13 mouse cellular contexts compared by ENCODE assay signal in the genomic region with DNA sequence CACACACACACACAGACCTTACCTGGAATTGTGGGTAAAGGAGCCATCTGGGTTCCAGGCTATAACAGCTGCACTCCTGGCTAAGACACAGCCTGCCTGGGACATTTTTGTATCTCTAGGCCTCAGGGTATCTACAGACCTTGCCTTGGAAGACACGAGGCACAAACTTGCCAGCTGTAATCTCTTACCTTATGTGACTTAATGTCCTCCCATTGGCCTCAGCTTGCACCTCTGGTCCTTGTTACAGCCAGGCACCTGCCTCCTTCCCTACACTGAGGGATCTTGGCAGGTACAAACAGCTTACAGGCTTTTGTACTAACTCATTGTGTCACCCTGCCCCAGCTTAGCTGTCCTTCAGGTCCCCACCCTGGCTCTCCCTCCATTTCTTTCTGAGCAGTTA. TPM values are rescaled to one million over a fixed set of nuclear protein-coding genes. Genes with fewer than 3 reads are reported as not detected.
DNase-seq lines count a peak whose midpoint lies in the region; ATAC-seq lines count a peak whose summit lies in the region.
"Had no signal": no experiment of that assay in that cellular context is flagged by ENCODE, and none has a peak within 500 bp of the region (broad histone marks: within the 10 kb centered on the region; RNA-seq: fewer than 3 reads in every experiment).

No protein-coding gene starts in this region.

- H3K27ac ChIP-seq in forebrain, embryonic 13.5 days, result peak overlapping the region; percentile 77
- H3K27ac ChIP-seq in forebrain, embryonic 11.5 days (ENCODE audit: low read depth, low read length), result no peak overlapping the region; the same call in 1 of the 2 replicates
- H3K27ac ChIP-seq in midbrain, embryonic 11.5 days (ENCODE audit: low read depth, low read length), result peak overlapping the region; percentile 52
- H3K27ac ChIP-seq in midbrain, embryonic 16.5 days (ENCODE audit: low read length), result no peak overlapping the region
- H3K27ac ChIP-seq in hindbrain, embryonic 12.5 days, result peak overlapping the region; percentile 78
- H3K27ac ChIP-seq in midbrain, embryonic 14.5 days (replicated peaks; ENCODE audit: low read depth, low read length), result peak overlapping the region; percentile 61; the same call in 1 of the 2 replicates

- H3K4me2 ChIP-seq in forebrain, embryonic 13.5 days, result no peak overlapping the region
- no peak overlapping the region for H3K4me2 ChIP-seq in forebrain, embryonic 11.5 days (ENCODE audit: low read depth, low read length, severe bottlenecking)
- H3K4me2 ChIP-seq in midbrain, embryonic 11.5 days, result no peak overlapping the region
- no peak overlapping the region for H3K4me2 ChIP-seq in midbrain, embryonic 16.5 days (ENCODE audit: low read length)
- no peak overlapping the region for H3K4me2 ChIP-seq in hindbrain, embryonic 12.5 days (replicated peaks)
- H3K4me2 ChIP-seq in midbrain, embryonic 14.5 days (ENCODE audit: low read length), result no peak overlapping the region
- H3K4me2 ChIP-seq: heart, embryonic 13.5 days; liver, embryonic 15.5 days had no signal

- no peak overlapping the region for H3K4me3 ChIP-seq in forebrain, embryonic 13.5 days
- no peak overlapping the region for H3K4me3 ChIP-seq in forebrain, embryonic 11.5 days (ENCODE audit: low read depth, low read length)
- H3K4me3 ChIP-seq in midbrain, embryonic 11.5 days (ENCODE audit: low read depth, low read length), result no peak overlapping the region
- H3K4me3 ChIP-seq in midbrain, embryonic 16.5 days (ENCODE audit: low read depth, low read length), result no peak overlapping the region
- no peak overlapping the region for H3K4me3 ChIP-seq in hindbrain, embryonic 12.5 days
- no peak overlapping the region for H3K4me3 ChIP-seq in midbrain, embryonic 14.5 days (replicated peaks; ENCODE audit: low read depth, low read length)
- H3K4me3 ChIP-seq: heart, embryonic 13.5 days; liver, embryonic 15.5 days had no signal

- WGBS in forebrain, embryonic 13.5 days, result 21% methylated on average over 1 of the region's 1 CpGs
- WGBS in forebrain, embryonic 11.5 days, result 16% methylated on average over 1 of the region's 1 CpGs
- WGBS in midbrain, embryonic 11.5 days, result 39% methylated on average over 1 of the region's 1 CpGs
- WGBS in midbrain, embryonic 16.5 days, result 17% methylated on average over 1 of the region's 1 CpGs
- WGBS in hindbrain, embryonic 12.5 days, result 17% methylated on average over 1 of the region's 1 CpGs
- 13% methylated on average over 1 of the region's 1 CpGs for WGBS in midbrain, embryonic 14.5 days

- H3K27me3 ChIP-seq in forebrain, embryonic 13.5 days, result no peaks in the 10 kb centered on the region
- H3K27me3 ChIP-seq in forebrain, embryonic 11.5 days (ENCODE audit: control insufficient read depth, insufficient read depth, low read length), result no peaks in the 10 kb centered on the region
- H3K27me3 ChIP-seq in midbrain, embryonic 11.5 days (ENCODE audit: control insufficient read depth, insufficient read depth, low read length), result no peaks in the 10 kb centered on the region
- H3K27me3 ChIP-seq in midbrain, embryonic 16.5 days (ENCODE audit: control insufficient read depth, insufficient read depth, low read depth, low read length), result no peaks in the 10 kb centered on the region
- no peaks in the 10 kb centered on the region for H3K27me3 ChIP-seq in hindbrain, embryonic 12.5 days
- H3K27me3 ChIP-seq in midbrain, embryonic 14.5 days (ENCODE audit: control insufficient read depth, insufficient read depth, low read length), result no peaks in the 10 kb centered on the region
- H3K27me3 ChIP-seq: liver, embryonic 15.5 days had no signal

- no peak for ATAC-seq in forebrain, embryonic 13.5 days
- ATAC-seq in forebrain, embryonic 11.5 days (replicated peaks; ENCODE audit: low FRiP score), result no peak
- ATAC-seq in midbrain, embryonic 11.5 days (ENCODE audit: low FRiP score), result no peak
- ATAC-seq in midbrain, embryonic 16.5 days, result no peak
- ATAC-seq in hindbrain, embryonic 12.5 days (ENCODE audit: low FRiP score), result no peak
- no peak for ATAC-seq in midbrain, embryonic 14.5 days (ENCODE audit: low FRiP score, low TSS enrichment)
- no peak for ATAC-seq in granulocyte monocyte progenitor cell, adult 5-6 weeks (replicated peaks; ENCODE audit: poor library complexity, severe bottlenecking)
- ATAC-seq: inflammation-experienced regulatory T-cells, adult 6 months had no signal

- 0 out of 2 replicates have a peak overlapping the region, but pooled peaks have one; percentile 51 for H3K9ac ChIP-seq in forebrain, embryonic 13.5 days
- no peak overlapping the region; the same call in 1 of the 2 replicates for H3K9ac ChIP-seq in forebrain, embryonic 11.5 days (ENCODE audit: low read length)
- 0 out of 2 replicates have a peak overlapping the region, but pooled peaks have one; percentile 38 for H3K9ac ChIP-seq in midbrain, embryonic 11.5 days (ENCODE audit: low read length)
- H3K9ac ChIP-seq in midbrain, embryonic 16.5 days (ENCODE audit: low read depth, low read length), result no peak overlapping the region; the same call in 1 of the 2 replicates
- H3K9ac ChIP-seq in hindbrain, embryonic 12.5 days, result no peak overlapping the region
- no peak overlapping the region for H3K9ac ChIP-seq in midbrain, embryonic 14.5 days (replicated peaks; ENCODE audit: low read length)
- H3K9ac ChIP-seq: heart, embryonic 13.5 days; liver, embryonic 15.5 days had no signal

- no peaks in the 10 kb centered on the region for H3K9me3 ChIP-seq in forebrain, embryonic 13.5 days (replicated peaks)
- no peaks in the 10 kb centered on the region for H3K9me3 ChIP-seq in forebrain, embryonic 11.5 days (ENCODE audit: control insufficient read depth, low read length)
- no peaks in the 10 kb centered on the region for H3K9me3 ChIP-seq in midbrain, embryonic 11.5 days (ENCODE audit: control insufficient read depth, low read length)
- no peaks in the 10 kb centered on the region for H3K9me3 ChIP-seq in midbrain, embryonic 16.5 days (replicated peaks; ENCODE audit: control insufficient read depth, low read length, poor library complexity, severe bottlenecking)
- no peaks in the 10 kb centered on the region for H3K9me3 ChIP-seq in hindbrain, embryonic 12.5 days (replicated peaks)
- no peaks in the 10 kb centered on the region for H3K9me3 ChIP-seq in midbrain, embryonic 14.5 days (ENCODE audit: control insufficient read depth, low read length)
- H3K9me3 ChIP-seq: heart, embryonic 13.5 days; liver, embryonic 15.5 days had no signal

- peaks cover 49% of the 10 kb centered on the region for H3K4me1 ChIP-seq in forebrain, embryonic 13.5 days
- peaks cover 22% of the 10 kb centered on the region for H3K4me1 ChIP-seq in forebrain, embryonic 11.5 days (replicated peaks; ENCODE audit: control insufficient read depth, insufficient read depth, low read length)
- H3K4me1 ChIP-seq in midbrain, embryonic 11.5 days (ENCODE audit: control insufficient read depth, insufficient read depth, low read length), result peaks cover 45% of the 10 kb centered on the region
- peaks cover 26% of the 10 kb centered on the region for H3K4me1 ChIP-seq in midbrain, embryonic 16.5 days (ENCODE audit: control insufficient read depth, insufficient read depth, low read length)
- peaks cover 49% of the 10 kb centered on the region for H3K4me1 ChIP-seq in hindbrain, embryonic 12.5 days
- peaks cover 39% of the 10 kb centered on the region for H3K4me1 ChIP-seq in midbrain, embryonic 14.5 days (ENCODE audit: control insufficient read depth, insufficient read depth, low read length)

- DNase-seq in forebrain, embryonic 11.5 days (ENCODE audit: low spot score), result no peak
- peak; percentile 83 for DNase-seq in midbrain, embryonic 11.5 days (ENCODE audit: low spot score, missing footprints)
- peak; percentile 15 for DNase-seq in midbrain, embryonic 14.5 days
- DNase-seq in urinary bladder, adult 2 months (ENCODE audit: low spot score), result no peak

- no peaks in the 10 kb centered on the region; the same call in 1 of the 2 replicates for H3K36me3 ChIP-seq in forebrain, embryonic 13.5 days (ENCODE audit: poor library complexity, severe bottlenecking)
- no peaks in the 10 kb centered on the region; the same call in 1 of the 2 replicates for H3K36me3 ChIP-seq in forebrain, embryonic 11.5 days (ENCODE audit: control insufficient read depth, insufficient read depth, low read length)
- H3K36me3 ChIP-seq in midbrain, embryonic 11.5 days (ENCODE audit: control insufficient read depth, insufficient read depth, low read length), result no peaks in the 10 kb centered on the region; the same call in 1 of the 2 replicates
- no peaks in the 10 kb centered on the region for H3K36me3 ChIP-seq in midbrain, embryonic 16.5 days (ENCODE audit: control insufficient read depth, insufficient read depth, low read length)
- no peaks in the 10 kb centered on the region for H3K36me3 ChIP-seq in hindbrain, embryonic 12.5 days
- H3K36me3 ChIP-seq in midbrain, embryonic 14.5 days (ENCODE audit: control insufficient read depth, insufficient read depth, low read length), result no peaks in the 10 kb centered on the region
- H3K36me3 ChIP-seq: heart, embryonic 13.5 days; liver, embryonic 15.5 days had no signal

RNA-seq across cellular contexts. Expression of a gene that starts 9.0 kb away (rescaled TPM):
- polyA plus RNA-seq in forebrain, embryonic 13.5 days (2015; fragmentation: Nextera tagmentation; extraction: Ambion mirVana), result 24.7 and 26.7 TPM in 2 replicates
- polyA plus RNA-seq in forebrain, embryonic 11.5 days (2014; fragmentation: Nextera tagmentation; extraction: Ambion mirVana), result 16.7 and 17.9 TPM in 2 replicates
- polyA plus RNA-seq in midbrain, embryonic 11.5 days (2014; fragmentation: Nextera tagmentation; extraction: Ambion mirVana), result 20.4 and 22.4 TPM in 2 replicates
- 46.2 and 47.0 TPM in 2 replicates for polyA plus RNA-seq in midbrain, embryonic 16.5 days (2015; fragmentation: Nextera tagmentation; extraction: Ambion mirVana)
- 23.4 and 30.0 TPM in 2 replicates for polyA plus RNA-seq in hindbrain, embryonic 12.5 days (2016; fragmentation: Nextera tagmentation; extraction: Ambion mirVana)
- polyA plus RNA-seq in midbrain, embryonic 14.5 days (2014; fragmentation: Nextera tagmentation; extraction: Ambion mirVana), result 38.4 and 40.9 TPM in 2 replicates
- 0.96 and 1.1 TPM in 2 replicates for polyA plus RNA-seq in urinary bladder, adult 2 months (2012; rRNA removed)
- total RNA-seq in granulocyte monocyte progenitor cell, adult 5-6 weeks (2014; fragmentation: Nextera tagmentation), result not detected in 2 replicates
- not detected in 2 replicates for total RNA-seq in granulocyte monocyte progenitor cell, adult 5-6 weeks (2017)
- polyA plus RNA-seq: inflammation-experienced regulatory T-cells, adult 6 months had no signal

RNA-seq across cellular contexts. Expression of a gene that starts 45.5 kb away (rescaled TPM):
- not detected in 2 replicates for polyA plus RNA-seq in forebrain, embryonic 13.5 days (2015; fragmentation: Nextera tagmentation; extraction: Ambion mirVana)
- polyA plus RNA-seq in forebrain, embryonic 11.5 days (2014; fragmentation: Nextera tagmentation; extraction: Ambion mirVana), result not detected in 2 replicates
- polyA plus RNA-seq in midbrain, embryonic 11.5 days (2014; fragmentation: Nextera tagmentation; extraction: Ambion mirVana), result not detected in 2 replicates
- polyA plus RNA-seq in midbrain, embryonic 16.5 days (2015; fragmentation: Nextera tagmentation; extraction: Ambion mirVana), result not detected in 2 replicates
- polyA plus RNA-seq in hindbrain, embryonic 12.5 days (2016; fragmentation: Nextera tagmentation; extraction: Ambion mirVana), result not detected in 2 replicates
- not detected in 2 replicates for polyA plus RNA-seq in midbrain, embryonic 14.5 days (2014; fragmentation: Nextera tagmentation; extraction: Ambion mirVana)
- not detected in 2 replicates for polyA plus RNA-seq in urinary bladder, adult 2 months (2012; rRNA removed)
- total RNA-seq in granulocyte monocyte progenitor cell, adult 5-6 weeks (2014; fragmentation: Nextera tagmentation), result not detected in 2 replicates
- total RNA-seq in granulocyte monocyte progenitor cell, adult 5-6 weeks (2017), result not detected in 2 replicates
- total RNA-seq: left cerebral cortex, postnatal 14 days had no signal
- polyA plus RNA-seq: heart, embryonic 13.5 days; inflammation-experienced regulatory T-cells, adult 6 months; liver, embryonic 15.5 days; neural tube, embryonic 14.5 days had no signal

RNA-seq across cellular contexts. Expression of a gene that starts 57.8 kb away (rescaled TPM):
- polyA plus RNA-seq in forebrain, embryonic 13.5 days (2015; fragmentation: Nextera tagmentation; extraction: Ambion mirVana), result not detected in 2 replicates
- not detected in 2 replicates for polyA plus RNA-seq in forebrain, embryonic 11.5 days (2014; fragmentation: Nextera tagmentation; extraction: Ambion mirVana)
- polyA plus RNA-seq in midbrain, embryonic 11.5 days (2014; fragmentation: Nextera tagmentation; extraction: Ambion mirVana), result not detected in 2 replicates
- not detected in 2 replicates for polyA plus RNA-seq in midbrain, embryonic 16.5 days (2015; fragmentation: Nextera tagmentation; extraction: Ambion mirVana)
- not detected in 2 replicates for polyA plus RNA-seq in hindbrain, embryonic 12.5 days (2016; fragmentation: Nextera tagmentation; extraction: Ambion mirVana)
- polyA plus RNA-seq in midbrain, embryonic 14.5 days (2014; fragmentation: Nextera tagmentation; extraction: Ambion mirVana), result not detected in 2 replicates
- not detected in 2 replicates for polyA plus RNA-seq in urinary bladder, adult 2 months (2012; rRNA removed)
- not detected in 2 replicates for total RNA-seq in granulocyte monocyte progenitor cell, adult 5-6 weeks (2014; fragmentation: Nextera tagmentation)
- total RNA-seq in granulocyte monocyte progenitor cell, adult 5-6 weeks (2017), result not detected in 2 replicates
- total RNA-seq: left cerebral cortex, postnatal 14 days had no signal
- polyA plus RNA-seq: heart, embryonic 13.5 days; inflammation-experienced regulatory T-cells, adult 6 months; liver, embryonic 15.5 days; neural tube, embryonic 14.5 days had no signal

Comparison
In these comparisons a context has a peak if more than half of its experiments do, and no peak if none do; other contexts are left out.
1. H3K27ac ChIP-seq: peak in forebrain, embryonic 13.5 days (single experiment), midbrain, embryonic 11.5 days (single experiment), hindbrain, embryonic 12.5 days (single experiment) and midbrain, embryonic 14.5 days (single experiment); none in forebrain, embryonic 11.5 days (single experiment) and midbrain, embryonic 16.5 days (single experiment).
2. H3K9ac ChIP-seq: peak in forebrain, embryonic 13.5 days (single experiment) and midbrain, embryonic 11.5 days (single experiment); none in forebrain, embryonic 11.5 days (single experiment), midbrain, embryonic 16.5 days (single experiment), hindbrain, embryonic 12.5 days (single experiment) and midbrain, embryonic 14.5 days (single experiment).
3. DNase-seq: peak in midbrain, embryonic 11.5 days (single experiment) and midbrain, embryonic 14.5 days (single experiment); none in forebrain, embryonic 11.5 days (single experiment) and urinary bladder, adult 2 months (single experiment).